Mouse (Mus musculus) left cerebral cortex, postnatal 4 days (tissue): ENCODE measurements at regions not wholly inside any gene's neighbourhood (a gene's known extent, or its start where the extent isn't known, plus 50 kb on each side); places are given as distances from the start of the nearest gene placed in this dataset.
A peak's percentile ranks its signal among the peaks of the same experiment; 100 is the strongest.

Source experiments
- DNase-seq: peaks from one replicate; pipeline ENCODE4 v3.0.0-alpha.2; 2022
- intact Hi-C: fragments of 180-260 bp; cut with DNase I; formaldehyde crosslinking; loops from one replicate; pipeline ENCODE4 v1.15.1; 2025

DNA sequence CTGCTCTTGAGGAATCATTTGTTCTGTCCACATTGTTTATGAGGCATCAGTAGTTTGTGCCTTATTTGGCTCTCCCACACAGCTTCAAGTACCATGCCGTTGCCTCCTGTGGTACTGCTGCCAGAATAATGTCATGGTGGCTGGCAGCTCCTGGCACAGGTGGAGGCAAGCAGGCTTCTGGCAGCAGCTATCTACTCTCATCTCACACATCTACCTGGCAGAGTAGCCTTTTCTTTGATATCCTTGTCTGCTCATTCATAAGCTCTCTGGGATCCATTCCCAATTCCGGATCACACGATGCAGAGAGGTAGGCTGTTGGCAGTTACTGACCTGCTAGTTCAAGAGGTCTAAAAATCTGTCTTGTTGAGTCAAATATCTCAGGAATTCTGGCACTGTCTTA, 373.6 kb upstream of the Depdc1a start:
- intact Hi-C loops = no loop called here
- peak; percentile 33 for DNase-seq

- DNase-seq = no peak
- intact Hi-C loops = no loop called here
Measured at GRCm38 (mm10) chr3:159143867-159144266, 351.4 kb upstream of the Depdc1a start.

DNA sequence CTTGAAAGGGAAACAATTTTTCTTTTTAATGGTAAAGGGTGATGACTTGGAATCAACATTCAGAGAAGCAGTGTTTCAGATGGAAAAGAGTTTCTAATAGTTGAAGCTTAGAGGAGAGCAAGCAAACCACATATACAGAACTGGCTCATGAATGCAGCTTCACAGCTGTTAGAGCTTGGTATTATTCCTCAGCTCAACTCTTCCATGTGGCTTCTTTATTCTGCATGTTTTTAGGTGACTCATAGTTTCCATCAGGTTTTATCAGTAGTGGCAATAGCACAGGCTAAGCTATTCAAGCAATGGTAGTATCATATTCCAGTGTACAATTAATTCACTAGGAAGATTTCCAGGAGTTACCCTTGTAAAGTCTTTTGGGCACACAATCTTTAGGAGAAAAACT, 313.7 kb upstream of the Depdc1a start:
- DNase-seq = no peak
- intact Hi-C loops = no loop called here

DNA sequence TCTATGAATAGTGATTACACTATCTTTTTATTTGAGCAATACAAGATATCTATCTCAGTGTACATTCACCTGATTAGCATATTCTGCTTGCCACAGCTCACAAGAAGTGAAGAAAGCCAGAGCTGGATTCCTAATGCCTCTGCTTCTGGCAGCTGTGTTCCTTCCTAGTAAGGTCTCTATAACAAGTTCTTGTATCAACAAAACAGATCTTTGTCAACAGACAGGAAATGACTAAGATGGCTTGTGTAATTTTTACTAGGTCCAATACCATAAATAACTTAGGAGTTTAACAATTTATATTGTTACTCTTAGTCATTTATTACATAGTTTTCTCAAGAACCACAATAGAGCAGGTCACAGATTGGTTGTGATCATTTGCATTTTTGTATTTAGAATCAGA, 302.0 kb upstream of the Depdc1a start:
- intact Hi-C loops = no loop called here
- DNase-seq = no peak
